Mouse (Mus musculus) T-cell, adult 2 months (primary cell): ENCODE results near the gene Sept11.

ENCODE experiments used
- DNase-seq: peaks from one replicate; pipeline ENCODE4 v3.0.0; 2022; ENCODE audit warnings: low spot score

Sept11 gene

DNA sequence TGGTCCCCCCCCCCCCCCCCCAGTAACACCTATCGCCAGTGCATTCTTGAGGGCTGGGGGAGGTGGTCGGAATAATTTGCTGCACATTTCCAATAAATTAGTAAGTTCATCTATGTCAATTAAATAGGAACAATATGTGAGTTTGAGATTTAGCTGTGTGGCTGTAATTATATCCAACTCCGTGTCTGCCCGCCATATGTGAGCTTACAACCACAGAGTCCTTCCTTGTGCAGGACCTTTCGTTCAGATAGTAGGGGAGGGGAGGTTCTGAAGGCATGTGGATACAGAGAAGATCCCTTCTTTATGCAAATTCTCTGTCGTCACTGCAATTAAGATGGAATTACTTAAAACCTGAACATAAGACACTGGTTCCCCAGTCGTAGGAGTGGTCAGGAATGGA, 2.1 kb downstream of the Sept11 start:
- no peak for DNase-seq

DNA sequence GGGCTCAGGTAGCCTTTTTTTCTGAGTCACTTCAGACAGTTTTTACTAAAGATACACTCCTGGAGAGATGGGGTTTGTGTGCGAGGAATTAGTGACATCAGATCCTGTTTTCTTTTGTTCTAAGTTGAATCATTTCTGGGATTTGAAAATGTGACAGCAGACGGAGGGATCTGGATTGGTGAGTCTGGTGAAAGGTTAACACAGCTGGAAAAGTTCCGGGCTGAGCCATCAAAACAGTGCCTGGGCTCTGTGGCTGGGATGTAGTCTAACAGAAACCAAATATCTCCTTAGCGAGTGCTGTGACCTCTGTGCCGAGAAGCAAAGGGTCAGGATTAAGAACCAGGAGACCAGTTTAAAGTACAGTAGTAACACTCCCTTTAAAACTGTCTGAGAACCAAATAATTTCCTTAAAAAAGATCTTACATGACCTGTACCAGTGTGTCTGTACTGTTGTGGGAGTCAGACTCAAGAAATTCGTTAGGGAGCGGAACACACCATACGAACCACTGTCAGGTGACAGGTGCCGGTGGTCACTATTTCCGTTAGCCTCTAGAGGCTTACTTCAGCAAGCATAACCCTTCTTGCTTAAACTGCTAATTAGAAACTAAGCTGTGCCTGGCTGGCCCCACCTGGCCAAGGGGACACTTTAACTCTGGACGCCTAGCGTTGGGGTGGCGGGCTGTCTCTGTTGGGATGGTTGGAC, 4.1 kb downstream of the Sept11 start:
- DNase-seq = no peak

DNA sequence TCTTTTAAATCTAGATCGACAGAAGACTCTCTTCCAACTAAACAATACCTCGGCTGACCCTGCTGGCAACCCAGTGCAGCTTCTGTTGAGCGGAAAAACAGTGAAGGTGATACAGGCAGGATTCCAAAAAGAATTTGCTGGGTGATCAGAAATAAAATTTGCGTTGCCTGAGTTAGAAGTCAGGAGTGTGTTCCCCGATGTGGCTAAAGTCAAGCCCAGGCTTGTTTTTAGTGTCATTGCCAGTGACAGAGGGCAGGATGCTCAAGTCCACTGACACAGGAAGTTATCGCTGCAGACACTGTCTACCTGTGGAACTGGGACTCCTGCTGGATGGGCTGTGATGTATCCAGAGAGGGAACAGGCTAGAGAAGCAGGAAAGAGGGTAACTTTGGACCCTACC, 5.0 kb downstream of the Sept11 start:
- DNase-seq = no peak

DNA sequence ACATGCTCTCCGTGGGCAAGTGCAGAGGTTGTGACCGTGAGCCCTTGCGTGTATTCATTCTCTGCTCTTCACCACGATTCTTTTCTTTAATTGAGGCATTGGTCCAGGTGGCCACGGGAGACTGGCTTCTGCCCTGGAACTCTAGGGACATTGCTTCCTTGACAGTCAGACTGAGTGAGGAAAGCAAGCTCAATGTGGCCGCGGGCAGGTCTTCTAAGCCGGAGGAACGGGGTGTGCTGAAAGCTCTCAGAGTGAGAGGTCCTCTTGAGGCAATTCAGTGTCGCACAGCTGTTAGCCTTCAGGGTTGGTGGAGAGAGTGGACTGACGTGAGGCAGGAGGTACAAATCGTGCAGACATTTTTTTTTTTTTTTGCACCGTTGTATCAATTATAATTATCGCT, 5.6 kb downstream of the Sept11 start:
- DNase-seq = no peak

DNA sequence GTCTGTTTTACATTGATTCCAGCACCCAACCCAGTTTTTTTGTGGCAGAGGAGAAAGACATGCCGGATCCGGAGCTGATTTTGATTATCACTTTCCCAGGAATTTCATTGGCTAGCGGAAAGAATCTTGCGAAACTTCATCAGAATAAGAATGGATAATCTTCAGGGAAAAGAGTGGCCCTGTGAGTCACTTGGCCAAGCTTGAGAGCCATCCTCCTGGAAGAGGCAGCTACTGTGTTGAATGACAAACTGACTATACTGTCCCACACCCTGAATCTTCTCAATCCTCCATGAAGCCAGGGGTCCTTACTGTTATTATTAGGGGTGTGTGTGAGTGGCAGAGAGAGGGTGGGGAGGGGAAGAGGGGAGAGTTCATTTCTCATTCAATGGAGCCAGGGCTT, 7.7 kb downstream of the Sept11 start:
- no peak for DNase-seq

DNA sequence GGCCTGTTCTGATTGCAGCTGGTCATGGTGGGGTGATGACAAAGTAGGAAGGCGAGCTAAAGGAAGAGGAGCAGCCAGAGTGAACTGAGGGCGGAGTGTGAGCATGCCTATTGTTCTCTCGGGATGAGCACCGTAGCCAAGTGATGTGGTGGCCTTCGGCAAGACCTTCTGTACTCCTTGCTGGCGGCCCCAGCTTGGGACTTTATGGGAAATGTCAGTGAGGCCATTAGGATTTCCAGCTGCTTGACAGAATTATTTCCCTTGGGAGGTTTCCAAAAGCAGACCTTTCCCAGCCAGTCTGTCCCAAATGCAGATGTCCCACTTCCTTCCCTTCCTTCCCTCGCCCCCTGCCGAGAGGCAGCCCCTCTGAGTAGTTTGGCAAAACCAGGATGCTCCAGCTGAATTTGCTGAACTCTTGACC, 8.1 kb downstream of the Sept11 start:
- DNase-seq = no peak

DNA sequence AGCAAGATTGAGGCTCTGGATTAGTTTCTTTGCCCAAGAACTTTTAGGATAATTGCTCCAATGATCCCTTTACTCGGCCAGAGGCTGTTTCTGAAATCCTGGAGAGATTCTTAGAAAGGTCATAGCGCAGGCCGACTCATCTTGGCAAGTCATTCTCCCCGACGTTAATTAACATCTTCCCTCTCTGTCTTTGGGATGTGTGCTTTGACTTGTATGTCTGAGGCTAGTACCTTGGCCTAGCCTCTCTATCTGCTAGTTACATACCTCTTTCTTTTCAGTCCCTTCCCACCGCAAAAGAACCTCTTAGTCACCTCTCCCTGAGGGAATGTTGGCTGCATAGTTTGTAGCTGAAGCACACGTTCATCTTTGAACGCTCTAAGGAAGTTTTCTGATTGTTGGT, 10.4 kb downstream of the Sept11 start:
- no peak for DNase-seq

DNA sequence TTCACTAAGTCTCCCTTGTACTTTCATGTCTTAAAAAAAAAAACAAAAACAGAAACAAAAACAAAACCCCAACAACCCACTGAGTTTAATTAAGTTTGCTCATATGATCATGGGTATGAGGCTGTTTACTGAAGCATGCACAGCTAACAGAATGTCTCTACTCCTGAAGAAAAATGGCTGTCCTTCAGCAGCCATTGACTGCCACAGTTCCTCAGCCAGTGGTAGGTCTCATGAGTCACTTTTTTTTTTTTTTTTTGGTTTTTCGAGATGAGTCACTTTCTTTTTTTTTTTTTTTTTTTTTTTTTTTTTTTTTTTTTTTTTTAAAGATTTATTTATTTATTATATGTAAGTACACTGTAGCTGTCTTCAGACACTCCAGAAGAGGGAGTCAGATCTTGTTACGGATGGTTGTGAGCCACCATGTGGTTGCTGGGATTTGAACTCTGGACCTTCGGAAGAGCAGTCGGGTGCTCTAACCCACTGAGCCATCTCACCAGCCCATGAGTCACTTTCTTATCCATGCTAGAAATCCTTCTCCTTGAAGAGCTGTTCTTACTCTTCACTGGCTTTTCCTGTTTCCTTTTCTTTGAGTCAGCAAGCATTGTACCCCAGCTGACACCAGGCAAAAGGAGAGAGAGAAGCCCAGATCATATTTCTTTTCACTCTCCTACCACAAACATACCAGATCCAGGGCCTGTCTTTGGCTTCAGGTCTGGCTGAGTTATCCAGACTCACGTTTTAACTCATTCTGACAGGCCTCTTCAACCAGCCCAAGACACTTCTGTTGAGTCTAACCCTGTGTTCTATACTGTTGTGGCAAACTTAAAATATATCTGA, 12.0 kb downstream of the Sept11 start:
- DNase-seq = no peak

DNA sequence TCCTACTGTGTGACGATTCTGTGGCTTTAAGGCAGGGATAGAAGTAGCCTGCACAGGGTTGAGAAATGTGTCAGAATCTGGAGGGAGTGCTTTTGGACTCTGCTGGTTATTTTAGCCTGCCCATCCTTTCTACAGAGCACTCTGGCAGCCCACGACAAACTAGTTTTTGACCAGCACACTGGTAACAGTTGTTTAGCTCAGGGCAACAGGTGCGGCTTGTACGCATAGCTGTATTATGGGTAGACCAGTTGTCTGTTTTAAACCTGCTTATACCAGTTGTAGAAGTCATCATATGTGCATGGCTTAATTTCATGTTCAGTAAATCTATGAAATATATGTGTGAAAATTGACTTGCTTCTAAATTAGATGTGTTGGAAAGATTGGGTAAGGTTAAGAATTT, 12.8 kb downstream of the Sept11 start:
- no peak for DNase-seq

DNA sequence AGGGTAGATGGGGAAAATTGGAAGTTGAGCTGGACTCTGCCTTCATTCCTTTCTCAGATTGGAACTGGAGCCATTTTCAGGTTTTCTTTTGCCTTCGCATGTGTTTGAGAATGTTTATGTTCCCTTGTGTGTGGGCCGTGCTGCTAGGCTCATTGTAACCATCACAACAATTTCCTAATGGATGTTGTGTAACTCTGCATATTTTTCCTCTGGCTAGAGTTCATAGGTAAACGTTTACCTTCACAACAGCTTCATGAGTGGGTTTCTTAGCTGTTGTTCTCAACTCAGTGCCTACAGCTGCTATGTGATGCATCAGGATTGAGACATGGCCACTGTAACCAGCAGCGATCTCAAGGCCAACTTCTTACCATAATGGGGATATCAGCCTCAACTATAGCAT, 15.5 kb downstream of the Sept11 start:
- no peak for DNase-seq

DNA sequence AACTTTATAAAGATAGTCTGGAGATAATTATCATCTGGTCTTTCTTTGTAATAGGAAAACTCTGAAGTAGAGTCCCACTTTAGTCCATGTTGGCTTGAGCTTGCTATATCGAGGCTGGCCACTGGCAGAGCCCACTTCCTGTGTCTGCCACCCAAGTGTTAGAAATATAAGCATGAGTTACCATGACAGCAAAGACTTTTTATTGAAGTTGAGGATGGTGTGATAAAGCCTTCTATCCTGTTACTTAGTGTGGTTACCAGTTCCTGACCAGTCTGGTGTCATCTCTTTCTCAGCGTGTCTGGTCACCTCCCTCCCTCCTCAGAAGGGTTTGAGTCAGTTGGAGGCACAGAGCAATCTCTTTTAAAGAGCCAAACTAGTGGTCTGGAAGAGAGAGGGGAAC, 16.3 kb downstream of the Sept11 start:
- DNase-seq = no peak

DNA sequence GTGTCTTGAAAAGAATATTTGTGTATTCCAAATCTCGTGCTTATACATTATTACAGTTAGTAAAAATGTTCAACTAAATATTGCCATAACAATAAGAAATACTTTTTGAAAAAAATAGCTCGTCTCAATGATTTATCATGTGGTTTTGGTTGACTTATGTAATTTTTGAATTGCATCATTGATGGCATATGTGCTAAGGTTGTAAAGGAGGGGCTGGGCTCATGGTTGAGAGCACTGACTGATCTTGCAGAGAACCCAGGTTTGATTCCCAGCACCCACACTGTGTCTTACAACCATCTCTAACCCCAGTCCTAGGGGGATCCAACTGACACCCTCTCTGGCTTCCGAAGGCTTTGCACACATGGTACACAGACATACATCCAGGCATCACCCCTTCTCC, 19.1 kb downstream of the Sept11 start:
- no peak for DNase-seq

DNA sequence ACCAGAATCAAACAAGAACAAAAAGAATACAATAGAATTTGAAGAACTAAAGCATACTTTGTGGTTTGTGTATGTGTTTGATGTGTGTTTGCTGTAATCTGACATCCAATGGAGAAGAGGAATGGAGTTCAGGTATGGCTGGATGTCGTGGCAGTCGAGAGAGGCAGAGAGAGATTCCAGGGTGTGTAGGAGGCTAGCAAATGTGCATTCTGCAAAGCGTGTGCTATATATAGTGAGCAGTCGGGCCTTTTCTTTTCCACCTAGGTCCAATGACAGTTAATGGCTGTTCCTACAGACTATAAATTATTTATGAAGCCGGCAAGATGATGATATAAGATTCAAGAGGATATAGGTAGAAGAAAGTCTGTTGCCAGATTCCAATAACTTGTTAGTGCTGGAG, 20.3 kb downstream of the Sept11 start:
- DNase-seq = no peak

DNA sequence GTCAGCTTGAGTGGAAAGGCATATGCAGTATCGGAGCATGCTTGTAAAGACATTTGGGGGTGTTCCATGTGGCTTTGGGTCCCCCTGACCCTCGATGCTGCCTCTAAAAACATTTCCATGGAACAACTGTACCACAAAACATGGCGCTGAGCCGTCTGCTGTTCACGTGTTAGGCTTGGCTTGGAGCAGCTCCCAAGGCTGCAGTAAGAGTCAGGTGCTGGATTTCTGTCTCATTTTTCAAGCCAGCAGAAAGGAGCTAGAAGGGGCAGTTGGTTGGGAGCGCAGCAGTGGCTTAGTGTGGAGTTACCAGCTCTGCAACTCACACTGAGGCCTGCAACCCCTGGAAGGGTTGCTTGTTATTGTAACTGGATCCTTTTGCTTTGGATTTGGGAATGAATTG, 21.3 kb downstream of the Sept11 start:
- DNase-seq = no peak

DNA sequence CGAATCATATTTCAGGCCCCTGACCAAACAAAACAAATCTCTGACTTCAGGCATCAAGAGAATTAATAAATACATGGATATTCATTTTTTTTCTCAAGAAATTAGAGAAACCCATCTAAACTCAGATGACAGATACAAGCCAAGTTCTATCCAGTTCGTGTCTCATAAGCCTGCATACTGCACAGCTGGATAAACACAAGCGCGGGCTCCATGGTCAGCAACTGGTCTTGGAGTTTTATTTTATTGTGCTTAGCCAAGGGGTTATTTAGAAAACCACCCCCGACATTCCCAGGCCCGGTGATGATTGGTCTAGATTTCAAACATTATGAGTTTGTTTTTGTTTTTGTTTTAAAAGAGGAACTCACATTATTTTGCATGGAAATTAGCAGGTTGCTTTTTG, 21.8 kb downstream of the Sept11 start:
- no peak for DNase-seq

DNA sequence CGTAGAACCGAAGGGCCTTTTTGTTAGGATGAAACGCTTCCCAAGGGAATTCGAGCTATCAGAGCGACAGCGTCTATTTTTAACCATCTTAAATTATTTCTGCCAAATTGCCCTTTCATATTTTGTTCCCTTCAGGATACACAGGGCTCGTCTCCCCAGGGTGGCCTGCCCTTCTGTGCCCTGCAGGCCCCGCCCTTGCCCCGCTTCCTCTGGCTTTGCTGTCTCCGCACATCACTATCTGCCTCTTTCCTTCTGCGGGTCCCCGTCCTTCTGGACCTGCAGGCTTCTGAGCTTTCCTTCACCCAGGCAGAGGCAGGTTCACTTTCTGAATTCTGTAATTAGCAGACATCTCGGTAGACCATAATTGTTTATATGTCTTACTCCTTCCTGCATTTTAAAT, 22.6 kb downstream of the Sept11 start:
- no peak for DNase-seq

DNA sequence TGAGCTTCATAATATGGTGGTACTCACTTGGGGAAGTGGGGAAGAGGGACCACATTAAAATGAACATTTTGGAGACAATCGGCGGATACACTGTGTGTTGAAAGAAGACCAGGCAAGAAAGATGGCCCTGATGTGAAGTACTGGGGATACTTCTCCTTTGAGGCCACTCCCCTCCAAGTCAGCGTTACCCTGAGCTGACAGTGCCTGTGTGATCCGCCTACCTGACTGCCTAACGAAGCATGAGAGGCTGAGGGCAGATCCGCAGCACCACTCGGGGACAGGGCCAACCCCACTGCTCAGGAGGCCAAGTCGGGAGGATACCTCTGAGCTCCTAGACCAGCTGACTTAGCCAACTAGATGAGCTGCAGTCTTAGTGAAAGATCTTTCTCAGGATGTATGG, 24.4 kb downstream of the Sept11 start:
- DNase-seq = no peak

DNA sequence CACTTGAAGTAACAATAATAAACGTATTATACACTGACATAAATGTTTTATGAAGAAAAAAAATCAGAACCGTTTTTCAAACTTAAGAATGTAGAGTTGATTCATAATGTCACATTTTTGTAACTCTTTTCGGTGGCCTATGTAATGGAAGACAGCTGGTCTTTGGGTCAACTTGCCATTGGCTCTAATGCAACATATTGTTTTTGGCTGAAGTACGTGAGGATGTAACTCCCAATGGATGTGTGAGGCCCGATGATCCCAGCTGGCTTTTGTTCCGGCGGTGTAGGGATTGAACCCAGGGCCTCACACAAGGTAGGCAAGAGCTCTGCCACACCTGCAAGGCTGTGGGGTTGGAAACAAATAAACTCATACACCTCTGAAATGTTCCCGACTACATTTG, 28.4 kb downstream of the Sept11 start:
- no peak for DNase-seq

DNA sequence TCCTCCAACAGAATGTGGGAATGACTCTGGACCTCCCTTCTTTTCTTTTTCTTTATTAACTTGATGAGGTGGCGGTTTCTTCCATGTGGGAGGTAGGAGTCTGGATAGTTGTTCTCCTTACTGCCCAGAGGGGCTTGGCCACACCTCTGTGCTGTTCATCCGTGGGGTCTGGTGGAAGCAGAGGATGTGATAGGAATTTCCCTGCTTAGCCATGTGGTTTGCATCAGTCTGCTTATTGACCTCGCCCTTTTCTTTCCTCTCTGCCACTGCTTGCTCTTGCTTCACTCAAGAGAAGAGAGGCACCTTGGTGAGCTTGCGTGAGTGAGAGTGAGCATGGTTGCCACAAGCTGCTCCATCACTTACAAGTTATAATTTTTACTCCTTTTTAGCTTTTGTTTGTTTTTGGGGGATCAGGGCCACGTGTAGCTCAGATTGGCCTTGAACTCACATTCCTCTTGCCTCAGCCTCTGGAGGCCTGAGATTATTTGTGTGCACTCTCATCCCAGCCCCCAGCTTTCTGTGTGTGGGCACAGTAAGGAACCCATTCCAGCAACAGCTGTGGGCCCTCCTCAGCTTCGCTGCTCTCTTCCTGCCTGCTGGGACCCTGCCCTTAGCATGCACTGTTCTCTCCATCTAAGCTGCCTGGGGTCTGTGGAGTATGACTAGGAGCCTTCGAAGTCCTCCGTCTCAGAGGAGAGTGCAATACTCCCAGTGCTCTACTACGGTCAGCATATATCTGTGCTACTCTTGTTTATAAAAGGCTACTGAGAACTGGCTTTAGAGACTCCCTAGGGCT, 31.0 kb downstream of the Sept11 start:
- no peak for DNase-seq

DNA sequence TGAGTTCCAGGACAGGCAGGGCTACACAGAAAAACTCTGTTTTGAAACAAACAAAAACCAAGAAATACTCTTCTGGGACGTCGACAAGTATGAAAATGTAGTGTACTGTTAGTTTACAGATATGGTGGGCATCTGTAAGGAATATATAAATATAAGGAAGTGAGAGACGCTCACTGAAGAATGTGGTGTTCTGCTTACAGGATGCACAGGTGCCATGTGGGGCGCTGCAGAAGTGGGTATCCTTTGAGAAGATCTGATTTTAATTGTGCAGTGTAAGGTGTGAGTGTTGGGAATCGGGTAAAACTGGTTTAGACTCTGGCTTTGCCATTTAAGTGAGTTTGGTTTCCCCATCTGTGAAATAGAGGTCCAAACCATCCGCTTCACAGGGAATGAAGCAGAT, 32.1 kb downstream of the Sept11 start:
- no peak for DNase-seq

DNA sequence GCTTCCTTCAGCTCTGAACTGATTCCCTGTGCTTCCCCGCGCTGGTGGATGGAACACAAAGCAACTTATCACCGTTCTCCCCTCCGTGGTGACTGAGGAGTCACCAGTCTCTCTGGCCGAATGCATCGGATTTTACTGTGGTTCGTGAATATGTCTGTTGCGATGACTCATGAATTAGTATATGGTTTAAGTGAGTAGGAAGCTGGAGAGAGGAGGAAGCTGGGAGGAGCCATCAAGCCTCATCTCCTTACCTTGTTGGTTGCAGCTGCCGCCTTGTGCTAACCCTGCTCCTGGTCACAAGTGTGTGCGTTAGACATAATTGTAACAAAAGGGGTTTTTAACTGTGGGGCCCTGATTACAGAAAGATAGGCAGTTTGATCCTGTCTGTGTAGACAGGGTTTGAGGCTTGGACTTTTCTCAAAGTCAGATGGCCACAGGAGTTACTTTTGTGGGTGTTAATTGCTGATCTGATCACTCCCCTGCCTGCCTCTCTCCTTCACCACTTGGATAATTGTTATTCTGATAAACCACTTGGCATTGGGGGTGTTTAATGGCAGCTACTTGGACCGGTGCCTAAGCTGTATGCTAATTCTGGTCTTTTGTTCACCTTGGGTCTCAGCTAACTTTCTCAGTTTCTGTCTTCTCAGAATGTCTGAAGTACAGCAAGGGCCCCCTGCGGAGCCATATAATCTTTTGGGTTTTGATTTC, 33.1 kb downstream of the Sept11 start:
- no peak for DNase-seq

DNA sequence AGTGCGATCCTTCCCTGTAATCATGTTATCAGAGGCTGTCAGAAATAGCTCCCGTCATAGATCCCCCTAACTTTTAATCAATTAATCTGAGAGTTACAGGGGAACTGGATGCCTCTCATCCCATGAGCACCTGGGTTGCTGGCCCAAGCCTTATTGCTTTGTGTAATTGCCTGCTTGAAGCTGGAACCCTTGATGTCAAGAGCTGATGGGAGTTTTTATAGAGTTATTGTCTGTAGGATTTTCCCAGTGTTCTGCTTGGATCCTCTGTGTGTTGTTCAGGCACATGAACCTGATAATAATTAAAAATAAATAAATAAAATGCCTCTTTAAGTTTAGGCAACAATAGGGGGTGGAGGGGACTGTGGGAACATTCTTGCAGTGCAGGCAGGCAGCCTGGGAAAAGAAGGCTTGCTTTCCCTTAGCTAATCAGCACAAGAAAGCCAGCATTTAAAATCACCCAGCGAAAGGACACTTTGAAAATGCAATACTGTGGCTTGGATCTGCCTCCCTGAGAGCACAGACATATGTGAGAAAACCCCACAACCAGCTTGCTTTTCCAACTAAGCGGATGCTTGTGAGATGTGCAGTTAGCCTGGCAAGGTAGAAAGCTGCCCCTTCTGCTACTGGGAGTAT, 33.8 kb downstream of the Sept11 start:
- DNase-seq = no peak
